Mouse (Mus musculus) megakaryocyte, embryonic 14.5 days (primary cell): ENCODE measurements around the gene Ascc1.

Experiments
- FLI1 ChIP-seq: IDR thresholded peaks from 2 replicates; pipeline ENCODE4 v1.6.1; 2012; ENCODE audit warnings: low read length, inconsistent platforms, mixed read lengths
- GATA1 ChIP-seq: IDR thresholded peaks from 3 replicates; pipeline ENCODE4 v1.6.1; 2012; ENCODE audit warnings: mixed read lengths, low read length, inconsistent platforms, borderline replicate concordance

GRCm38 (mm10) chr10:59972999-59973398 lies 29.6 kb upstream of the Ascc1 start:
- no peak for TF ChIP-seq GATA1
- TF ChIP-seq FLI1, result no peak
